Mouse (Mus musculus) intestine, embryonic 15.5 days (tissue): ENCODE measurements around the gene Mfsd14b. TPM values are rescaled to one million over a fixed set of nuclear protein-coding genes. Genes with fewer than 3 reads are reported as not detected.

Experiments
- ATAC-seq: fragments of 200-750 bp; cut with Nextera tagmentation; 2 replicates; pipeline ENCODE4 v1.8.0; 2017; ENCODE audit warnings: moderate TSS enrichment, moderate library complexity
- H3K27ac ChIP-seq: fragments of 300-500 bp; sonication (generic); 2 replicates; pipeline ENCODE4 v1.5.1; 2015; ENCODE audit warnings: mild to moderate bottlenecking, inconsistent platforms
- H3K27me3 ChIP-seq: fragments of 300-500 bp; sonication (generic); replicated peaks from 2 replicates; pipeline ENCODE4 v1.6.1; 2015; ENCODE audit warnings: inconsistent platforms
- H3K36me3 ChIP-seq: fragments of 300-500 bp; sonication (generic); 2 replicates; pipeline ENCODE4 v1.6.1; 2015; ENCODE audit warnings: inconsistent platforms
- H3K4me1 ChIP-seq: fragments of 300-500 bp; sonication (generic); replicated peaks from 2 replicates; pipeline ENCODE4 v1.6.1; 2015; ENCODE audit warnings: inconsistent platforms
- H3K4me2 ChIP-seq: fragments of 300-500 bp; sonication (generic); replicated peaks from 2 replicates; pipeline ENCODE4 v1.6.1; 2015; ENCODE audit warnings: mild to moderate bottlenecking, inconsistent platforms
- H3K4me3 ChIP-seq: fragments of 300-500 bp; sonication (generic); replicated peaks from 2 replicates; pipeline ENCODE4 v1.5.1; 2015; ENCODE audit warnings: inconsistent platforms
- H3K9ac ChIP-seq: fragments of 300-500 bp; sonication (generic); 2 replicates; pipeline ENCODE4 v1.6.1; 2015; ENCODE audit warnings: inconsistent platforms
- H3K9me3 ChIP-seq: fragments of 300-500 bp; sonication (generic); 2 replicates; pipeline ENCODE4 v1.6.1; 2016; ENCODE audit warnings: inconsistent platforms
- WGBS: fragments of 180-500 bp; shearing (Covaris S2); methylation state at CpG from one replicate; pipeline ENCODE4 v1.1.7; 2015; 5-methylcytosine and 5-hydroxymethylcytosine counted together
- polyA plus RNA-seq: library from polyadenylated mRNA; unstranded; fragments of >200 nt; fragmentation: Nextera tagmentation; extraction: Ambion mirVana; gene quantifications from 2 replicates; pipeline ENCODE4 v1.2.1, GENCODE M21; 2015

The Mfsd14b gene
- 53.0 and 60.1 TPM in 2 replicates for polyA plus RNA-seq

DNA sequence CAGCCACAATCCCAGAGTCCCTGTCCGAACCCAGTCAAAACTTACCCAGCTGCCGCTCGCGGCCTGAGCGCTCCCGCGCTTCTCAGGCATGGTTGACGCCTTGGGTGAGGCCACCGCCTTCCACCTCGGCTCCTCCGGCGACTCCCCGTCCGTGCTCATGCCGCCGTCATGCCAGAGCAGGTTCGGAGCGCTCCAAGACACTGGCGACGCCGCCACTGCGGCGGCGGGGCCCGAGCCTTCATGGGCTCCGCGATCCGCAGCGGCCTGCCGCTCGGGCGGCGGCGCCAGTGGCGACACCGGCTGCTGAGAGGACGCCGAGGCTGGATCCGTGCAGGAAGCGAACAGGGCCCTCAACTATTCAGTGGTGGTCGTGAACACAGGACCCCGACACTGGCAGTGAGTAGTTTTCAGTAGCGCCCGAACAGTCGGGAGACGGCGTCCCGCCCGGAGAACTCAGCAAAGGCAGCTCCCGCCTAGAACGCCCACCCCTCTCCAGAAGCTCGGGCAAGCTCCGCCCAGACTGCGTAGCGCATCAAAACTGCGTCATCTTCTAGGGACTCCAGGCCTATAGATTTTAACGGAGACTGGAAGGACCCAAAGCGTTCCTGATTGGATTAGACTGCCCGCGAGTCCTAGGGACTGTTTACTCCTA lies at the start of gene Mfsd14b:
TSS of gene Mfsd14b (minus strand) at position 517 of the 652 bp plus-strand sequence.
- Histone ChIP-seq H3K36me3 (no peaks in the 10 kb centered on the region), H3K4me3 (peak within 1 kb of the TSS; percentile 91), H3K4me1 (no peaks in the 10 kb centered on the region), H3K27me3 (no peaks in the 10 kb centered on the region), H3K4me2 (peak within 1 kb of the TSS; percentile 66), H3K9me3 (no peaks in the 10 kb centered on the region), H3K9ac (peak within 1 kb of the TSS; percentile 94), H3K27ac (peak within 1 kb of the TSS; percentile 91)
- under 1% methylated on average over 60 of the region's 60 CpGs for WGBS
- peak; percentile 99 for ATAC-seq

DNA sequence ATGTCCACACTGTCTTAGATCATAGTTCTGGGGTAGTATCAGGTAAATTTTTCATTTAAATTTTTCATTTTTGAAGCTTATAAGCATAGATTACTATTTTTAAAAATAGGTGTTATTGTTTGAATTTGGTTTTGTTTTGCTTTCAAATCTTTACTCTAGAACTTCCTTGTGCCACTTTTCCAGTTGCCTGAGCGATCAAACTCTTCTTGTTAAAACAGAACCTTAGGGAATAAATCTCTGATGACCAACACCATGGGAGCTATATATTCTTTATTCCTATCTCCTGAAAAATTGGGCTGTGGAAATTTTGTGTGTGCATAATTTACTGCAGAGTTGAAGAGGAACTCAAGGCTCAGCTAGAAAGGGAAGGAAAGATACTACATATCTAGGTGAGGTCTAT lies 37.2 kb upstream of the Mfsd14b start, which contains the start of gene Olfr466:
TSS of gene Olfr466 (plus strand) at position 301 of the 400 bp plus-strand sequence.
- 74% methylated on average over 1 of the region's 1 CpGs for WGBS
- Histone ChIP-seq H3K4me3 (no peak within 1 kb of the TSS), H3K36me3 (no peaks in the 10 kb centered on the region), H3K27ac (no peak within 1 kb of the TSS), H3K27me3 (no peaks in the 10 kb centered on the region), H3K4me2 (no peak within 1 kb of the TSS), H3K9me3 (no peaks in the 10 kb centered on the region), H3K9ac (no peak within 1 kb of the TSS), H3K4me1 (no peaks in the 10 kb centered on the region)
- ATAC-seq: no peak

DNA sequence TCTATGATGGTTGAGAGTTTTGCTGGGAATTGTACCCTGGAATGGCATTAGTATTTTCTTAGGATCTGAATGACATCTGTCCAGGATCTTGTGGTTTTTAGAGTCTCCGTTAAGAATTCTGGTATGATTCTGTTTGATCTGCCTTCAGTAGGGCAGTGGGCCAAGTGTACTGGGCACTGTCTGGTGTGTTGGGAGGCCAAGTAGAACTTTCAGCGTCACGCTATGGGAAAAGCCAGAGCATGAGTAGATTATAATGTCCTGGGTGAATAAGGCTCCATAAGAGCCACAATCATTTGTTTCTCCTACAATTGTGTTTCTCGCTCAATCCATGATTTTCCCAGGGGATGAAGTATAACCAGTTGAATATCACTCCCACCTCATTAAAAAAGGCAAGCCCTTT lies 25.0 kb upstream of the Mfsd14b start, which contains the start of gene Olfr465-ps1:
TSS of gene Olfr465-ps1 (plus strand) at position 301 of the 400 bp plus-strand sequence.
- Histone ChIP-seq H3K27me3 (no peaks in the 10 kb centered on the region), H3K9ac (no peak within 1 kb of the TSS), H3K4me2 (no peak within 1 kb of the TSS), H3K36me3 (no peaks in the 10 kb centered on the region), H3K27ac (no peak within 1 kb of the TSS), H3K4me1 (no peaks in the 10 kb centered on the region), H3K4me3 (no peak within 1 kb of the TSS), H3K9me3 (no peaks in the 10 kb centered on the region)
- 83% methylated on average over 4 of the region's 4 CpGs for WGBS
- ATAC-seq: no peak

DNA sequence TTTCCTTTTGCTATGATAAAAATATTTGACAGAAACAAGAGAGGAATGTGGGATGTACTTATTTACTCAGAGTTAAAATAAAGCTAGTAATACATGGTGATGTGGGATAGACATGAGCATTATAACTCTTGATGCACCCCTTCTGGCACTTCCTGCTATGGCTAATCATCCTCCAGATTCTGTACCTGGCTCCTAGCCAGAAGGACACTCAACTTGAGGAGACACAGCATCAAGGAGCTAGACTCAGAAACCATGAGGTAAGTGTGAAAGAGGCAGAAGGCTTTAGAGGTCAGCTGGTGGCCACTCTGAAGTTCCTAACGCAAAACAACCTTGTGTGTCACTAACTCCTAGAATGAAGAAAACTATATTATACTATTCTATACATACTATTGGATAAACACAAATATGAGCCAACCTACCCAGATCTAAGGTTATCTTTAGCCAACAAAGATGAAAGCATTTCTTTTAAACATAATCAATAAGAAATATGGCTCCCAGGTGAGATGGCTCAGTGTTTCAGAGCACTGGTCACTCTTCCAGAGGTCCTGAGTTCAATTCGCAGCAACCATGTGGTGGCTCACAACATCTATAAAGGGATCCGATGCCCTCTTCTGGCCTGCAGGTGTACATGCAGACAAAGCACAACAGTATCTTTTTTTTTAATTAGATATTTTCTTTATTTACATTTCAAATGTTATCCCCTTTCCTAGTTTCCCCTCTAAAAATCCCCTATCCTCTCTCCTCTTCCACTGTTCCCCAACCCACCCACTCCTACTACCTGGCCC lies 14.5 kb upstream of the Mfsd14b start:
- Histone ChIP-seq H3K4me2 (no peak overlapping the region), H3K4me1 (no peaks in the 10 kb centered on the region), H3K9me3 (no peaks in the 10 kb centered on the region), H3K4me3 (no peak overlapping the region), H3K27me3 (no peaks in the 10 kb centered on the region), H3K9ac (no peak overlapping the region), H3K36me3 (no peaks in the 10 kb centered on the region), H3K27ac (no peak overlapping the region)
- no peak for ATAC-seq
- 66% methylated on average over 3 of the region's 3 CpGs for WGBS

DNA sequence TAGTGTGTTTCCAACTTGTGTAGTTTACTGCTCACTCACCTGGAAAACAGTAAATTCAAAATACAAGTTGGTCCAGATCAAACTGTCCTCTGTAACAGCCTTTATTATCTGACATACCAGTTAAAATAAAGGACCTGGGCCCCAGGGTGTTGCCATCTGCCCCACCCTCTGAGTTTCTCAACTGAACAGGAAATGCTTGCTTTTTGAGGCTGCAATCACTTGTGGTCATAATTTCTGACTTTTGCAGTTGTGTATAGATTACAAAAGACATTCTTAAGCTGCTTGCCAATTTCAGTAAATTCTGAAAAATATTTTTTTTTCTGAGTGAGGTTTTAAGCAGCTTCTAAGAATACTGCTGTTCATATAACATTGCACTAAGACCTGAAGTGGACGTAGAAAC lies 9.3 kb upstream of the Mfsd14b start:
- ATAC-seq: no peak; the same call in 1 of the 2 replicates
- Histone ChIP-seq H3K27me3 (no peaks in the 10 kb centered on the region), H3K4me2 (no peak overlapping the region), H3K4me3 (no peak overlapping the region), H3K9ac (no peak overlapping the region), H3K9me3 (no peaks in the 10 kb centered on the region), H3K27ac (no peak overlapping the region), H3K36me3 (no peaks in the 10 kb centered on the region), H3K4me1 (no peaks in the 10 kb centered on the region)
- 77% methylated on average over 1 of the region's 1 CpGs for WGBS

DNA sequence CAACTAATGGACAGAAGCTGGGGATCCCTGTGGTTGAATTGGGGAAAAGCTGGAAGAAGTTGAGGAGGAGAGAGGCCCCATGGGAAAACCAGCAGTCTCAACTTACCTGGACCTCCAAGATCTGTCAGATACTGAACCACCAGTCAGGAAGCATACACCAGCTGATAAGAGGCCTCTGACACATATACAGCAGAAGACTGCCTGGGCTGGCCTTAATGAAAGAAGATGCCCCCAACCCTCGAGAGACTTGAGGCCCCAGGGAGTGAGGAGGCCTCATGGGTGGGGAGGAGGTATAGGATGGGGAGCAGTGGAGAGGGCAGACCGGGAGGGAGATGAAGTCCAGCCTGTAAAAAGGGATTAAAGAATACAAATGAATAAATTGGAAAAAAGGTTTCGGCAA lies 8.2 kb upstream of the Mfsd14b start:
- no peak overlapping the region for H3K4me2 ChIP-seq
- H3K27ac ChIP-seq: no peak overlapping the region
- H3K4me3 ChIP-seq: no peak overlapping the region
- no peaks in the 10 kb centered on the region for H3K4me1 ChIP-seq
- no peaks in the 10 kb centered on the region for H3K9me3 ChIP-seq
- no peak overlapping the region for H3K9ac ChIP-seq
- no peaks in the 10 kb centered on the region for H3K27me3 ChIP-seq
- no peaks in the 10 kb centered on the region for H3K36me3 ChIP-seq
- ATAC-seq: no peak
- 67% methylated on average over 3 of the region's 3 CpGs for WGBS

DNA sequence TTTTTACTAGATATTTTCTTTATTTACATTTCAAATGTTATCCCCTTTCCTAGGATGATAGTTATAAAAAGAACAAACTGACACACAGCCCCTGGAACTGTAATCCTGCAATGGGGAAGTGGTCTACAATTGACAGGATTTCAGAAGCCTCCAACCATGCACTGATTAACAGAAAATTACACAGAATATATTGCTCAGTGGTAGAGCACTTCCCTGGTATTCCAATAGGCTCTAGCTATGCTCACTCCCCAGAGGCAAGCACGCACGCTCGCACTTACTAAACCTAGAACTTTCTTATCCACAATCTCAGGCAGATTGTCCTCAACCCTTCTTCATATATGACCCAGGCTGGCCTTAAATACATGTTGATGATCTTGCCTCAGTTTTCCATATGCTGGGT lies 464 bp upstream of the Mfsd14b start:
- H3K9ac ChIP-seq: peak overlapping the region; percentile 94
- H3K4me2 ChIP-seq: peak overlapping the region; percentile 66
- H3K36me3 ChIP-seq: no peaks in the 10 kb centered on the region
- H3K4me3 ChIP-seq: peak overlapping the region; percentile 91
- 52% methylated on average over 3 of the region's 3 CpGs for WGBS
- peak; percentile 46 for ATAC-seq
- H3K27me3 ChIP-seq: no peaks in the 10 kb centered on the region
- peak overlapping the region; percentile 48; the same call in 1 of the 2 replicates for H3K27ac ChIP-seq
- no peaks in the 10 kb centered on the region for H3K4me1 ChIP-seq
- no peaks in the 10 kb centered on the region for H3K9me3 ChIP-seq

DNA sequence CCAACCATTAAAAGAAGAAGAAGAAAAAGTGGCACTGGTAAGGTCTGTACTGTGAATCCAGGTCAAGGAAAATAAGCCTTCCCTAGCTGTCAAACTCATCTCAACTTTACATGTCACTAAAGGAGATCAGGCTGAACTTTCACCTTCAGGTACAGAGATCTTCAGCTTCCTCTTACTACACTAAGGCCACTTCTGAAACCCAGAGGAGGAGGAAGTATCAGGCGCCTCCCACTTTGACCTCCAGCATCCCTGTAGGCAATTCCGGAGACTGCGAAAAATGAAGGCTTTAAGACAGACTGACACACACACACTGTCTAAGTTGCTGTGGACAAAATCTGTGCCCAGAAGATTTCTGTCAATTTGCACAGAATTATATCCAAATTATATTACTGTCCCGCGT lies 814 bp downstream of the Mfsd14b start:
- no peaks in the 10 kb centered on the region for H3K27me3 ChIP-seq
- H3K4me1 ChIP-seq: no peaks in the 10 kb centered on the region
- peak overlapping the region; percentile 66 for H3K4me2 ChIP-seq
- ATAC-seq: peak; percentile 64
- H3K36me3 ChIP-seq: no peaks in the 10 kb centered on the region
- H3K9me3 ChIP-seq: no peaks in the 10 kb centered on the region
- H3K9ac ChIP-seq: peak overlapping the region; percentile 94
- peak overlapping the region; percentile 91 for H3K4me3 ChIP-seq
- H3K27ac ChIP-seq: peak overlapping the region; percentile 91
- 0% methylated on average over 5 of the region's 5 CpGs for WGBS

DNA sequence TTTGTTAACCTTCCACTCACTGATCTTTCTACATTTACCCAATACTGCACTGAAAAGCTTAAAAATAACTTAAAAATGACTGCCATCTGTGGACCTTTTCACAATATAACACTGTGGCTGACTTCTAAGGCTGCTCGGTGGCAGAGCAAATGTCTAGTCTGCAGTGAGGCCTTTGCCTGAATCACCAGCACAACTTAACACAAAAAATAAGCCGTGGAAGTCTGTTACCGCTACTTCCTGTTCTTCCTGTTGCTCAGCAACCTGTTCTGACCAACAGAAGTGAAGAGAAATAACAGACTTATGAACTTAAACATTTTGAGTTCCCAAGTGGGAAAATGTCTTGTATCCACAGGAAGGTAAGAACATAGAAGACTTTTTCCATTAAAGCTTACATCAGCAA lies 11.5 kb downstream of the Mfsd14b start:
- no peak for ATAC-seq
- H3K9ac ChIP-seq: no peak overlapping the region
- WGBS: 87% methylated on average over 3 of the region's 3 CpGs
- no peak overlapping the region for H3K4me3 ChIP-seq
- peaks cover 4% of the 10 kb centered on the region; the same call in 1 of the 2 replicates for H3K36me3 ChIP-seq
- no peaks in the 10 kb centered on the region for H3K27me3 ChIP-seq
- no peak overlapping the region for H3K4me2 ChIP-seq
- no peak overlapping the region for H3K27ac ChIP-seq
- H3K4me1 ChIP-seq: no peaks in the 10 kb centered on the region
- H3K9me3 ChIP-seq: peaks cover 8% of the 10 kb centered on the region; the same call in 1 of the 2 replicates

DNA sequence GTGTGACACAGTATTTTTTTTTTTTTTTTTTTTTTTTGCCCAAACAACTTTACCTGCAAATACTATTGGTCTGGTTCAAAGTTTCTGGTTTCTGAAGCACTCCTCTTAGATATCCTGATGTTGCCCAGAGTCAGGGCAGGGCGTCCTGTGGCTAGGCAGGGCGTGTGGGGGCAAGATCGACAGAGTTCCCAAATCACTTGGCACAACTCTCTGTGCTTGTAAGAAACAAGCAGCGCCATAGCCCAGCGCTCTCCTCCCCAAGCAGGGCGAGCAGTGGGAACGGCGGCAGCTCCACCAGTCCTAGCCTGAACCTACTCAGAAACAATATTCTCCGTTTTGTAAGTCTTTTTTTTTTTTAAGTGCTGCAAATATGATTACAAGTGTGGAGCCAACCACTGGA lies 12.1 kb downstream of the Mfsd14b start:
- Histone ChIP-seq H3K27me3 (no peaks in the 10 kb centered on the region), H3K4me3 (no peak overlapping the region), H3K9me3 (peaks cover 4% of the 10 kb centered on the region; the same call in 1 of the 2 replicates), H3K27ac (no peak overlapping the region), H3K9ac (no peak overlapping the region), H3K4me2 (no peak overlapping the region), H3K4me1 (no peaks in the 10 kb centered on the region), H3K36me3 (peaks cover under 1% of the 10 kb centered on the region; the same call in 1 of the 2 replicates)
- WGBS: 94% methylated on average over 9 of the region's 9 CpGs
- ATAC-seq: no peak

DNA sequence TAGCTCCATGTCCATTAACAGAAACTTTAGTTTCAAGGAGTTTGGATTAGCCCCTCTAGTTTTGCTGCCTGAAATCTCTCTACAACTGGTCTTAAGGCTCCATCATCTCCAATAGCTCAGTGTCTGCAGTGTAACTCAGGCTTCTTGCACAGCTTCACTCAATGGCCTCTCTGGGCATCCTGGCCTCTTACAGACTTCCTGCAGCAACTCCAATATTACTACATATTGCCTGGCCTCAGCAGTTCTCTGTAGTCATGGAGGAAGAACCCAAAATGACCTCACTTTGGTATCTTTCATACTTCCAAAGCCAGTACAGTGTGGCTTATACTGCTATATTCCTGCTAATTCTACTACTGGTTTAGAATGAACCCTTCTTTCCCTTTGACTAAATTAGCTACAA lies 15.8 kb downstream of the Mfsd14b start:
- no peak for ATAC-seq
- Histone ChIP-seq H3K27ac (no peak overlapping the region), H3K27me3 (no peaks in the 10 kb centered on the region)

DNA sequence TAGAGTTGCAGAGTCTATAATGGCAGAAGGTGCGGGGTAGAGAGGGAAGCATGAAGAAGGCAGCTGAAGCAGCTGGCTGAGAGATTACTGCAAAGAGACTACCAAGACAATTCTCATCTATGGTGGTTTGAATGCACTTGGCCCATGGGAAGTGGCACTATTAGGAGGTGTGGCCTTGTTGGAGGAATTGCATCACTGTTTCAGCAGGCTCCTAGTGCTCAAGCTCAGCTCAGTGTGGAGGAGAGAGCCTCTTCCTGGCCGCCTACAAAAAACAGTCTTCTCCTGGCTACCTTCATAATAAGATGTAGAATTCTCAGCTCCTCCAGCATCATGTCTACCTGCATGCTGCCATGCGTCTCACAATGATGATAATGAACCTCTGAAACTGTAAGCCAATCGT lies 16.9 kb downstream of the Mfsd14b start:
- H3K4me1 ChIP-seq: no peaks in the 10 kb centered on the region
- no peak overlapping the region for H3K9ac ChIP-seq
- H3K36me3 ChIP-seq: no peaks in the 10 kb centered on the region; the same call in 1 of the 2 replicates
- ATAC-seq: no peak
- H3K27ac ChIP-seq: no peak overlapping the region
- 94% methylated on average over 4 of the region's 4 CpGs for WGBS
- no peaks in the 10 kb centered on the region for H3K27me3 ChIP-seq
- no peaks in the 10 kb centered on the region for H3K9me3 ChIP-seq
- no peak overlapping the region for H3K4me2 ChIP-seq
- no peak overlapping the region for H3K4me3 ChIP-seq

More for the DNA sequence above, 15.8 kb downstream of the Mfsd14b start:
- no peaks in the 10 kb centered on the region for H3K4me1 ChIP-seq
- no peak overlapping the region for H3K4me2 ChIP-seq
- H3K9ac ChIP-seq: no peak overlapping the region
- H3K9me3 ChIP-seq: no peaks in the 10 kb centered on the region
- no peaks in the 10 kb centered on the region; the same call in 1 of the 2 replicates for H3K36me3 ChIP-seq
- H3K4me3 ChIP-seq: no peak overlapping the region
